Comparison of ENCODE assay signal across 24 mouse cellular contexts in the genomic region with DNA sequence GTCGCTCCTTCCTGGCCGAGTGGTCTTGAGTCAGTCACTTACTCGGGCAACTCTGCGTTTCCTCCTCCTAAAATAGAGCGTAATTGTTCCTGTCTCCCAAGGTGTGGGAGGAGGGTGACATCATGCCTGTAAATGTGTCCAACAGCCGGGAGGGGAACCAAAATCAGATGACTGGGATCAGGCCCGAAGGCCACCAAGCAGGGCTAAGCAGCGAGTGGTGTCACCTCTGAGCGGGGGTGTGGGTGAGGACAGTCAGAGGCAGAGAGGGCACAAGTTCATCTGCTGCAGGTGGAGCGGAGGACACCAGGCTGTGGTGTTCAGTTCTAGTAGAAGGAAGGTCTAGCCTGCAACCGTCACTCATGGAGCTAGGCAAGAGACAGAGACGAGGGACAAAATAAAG. TPM values are rescaled to one million over a fixed set of nuclear protein-coding genes. Genes with fewer than 3 reads are reported as not detected.
DNase-seq lines count a peak whose midpoint lies in the region; ATAC-seq and TF ChIP-seq lines count a peak whose summit lies in the region.
"Had no signal": no experiment of that assay in that cellular context is flagged by ENCODE, and none has a peak within 500 bp of the region (broad histone marks: within the 10 kb centered on the region; RNA-seq: fewer than 3 reads in every experiment).

No protein-coding gene starts in this region.

- H3K9ac ChIP-seq in heart, postnatal 0 days (replicated peaks; ENCODE audit: low read depth, low read length): no peak overlapping the region
- H3K9ac ChIP-seq: embryonic facial prominence, embryonic 12.5 days; forebrain, embryonic 12.5 days had no signal

- no peaks in the 10 kb centered on the region for H3K9me3 ChIP-seq in heart, postnatal 0 days (replicated peaks; ENCODE audit: control insufficient read depth, low read length)
- H3K9me3 ChIP-seq: embryonic facial prominence, embryonic 10.5 days; embryonic facial prominence, embryonic 12.5 days; forebrain, embryonic 10.5 days; forebrain, embryonic 12.5 days had no signal

- no peak for TF ChIP-seq EP300 in heart, postnatal 0 days (IDR thresholded peaks at IDR 0.05; ENCODE audit: low read depth)

- H3K4me2 ChIP-seq in heart, postnatal 0 days (ENCODE audit: low read depth, low read length): no peak overlapping the region
- H3K4me2 ChIP-seq: embryonic facial prominence, embryonic 12.5 days; forebrain, embryonic 12.5 days had no signal

- no peaks in the 10 kb centered on the region for H3K36me3 ChIP-seq in heart, postnatal 0 days (replicated peaks; ENCODE audit: control insufficient read depth, insufficient read depth, low read length)
- H3K36me3 ChIP-seq: embryonic facial prominence, embryonic 10.5 days; embryonic facial prominence, embryonic 12.5 days; forebrain, embryonic 10.5 days; forebrain, embryonic 12.5 days; G1E had no signal

- no peaks in the 10 kb centered on the region for H3K27me3 ChIP-seq in heart, postnatal 0 days (ENCODE audit: control insufficient read depth, insufficient read depth, low read length)
- H3K27me3 ChIP-seq: forebrain, embryonic 12.5 days; Patski had no signal

- 65% methylated on average over 12 of the region's 12 CpGs for WGBS in heart, postnatal 0 days

- DNase-seq in heart, postnatal 0 days (ENCODE audit: low spot score): no peak
- DNase-seq in heart, adult 9 months (ENCODE audit: low spot score in 2 of 2): no peak
- DNase-seq in fat pad, adult 2 months (ENCODE audit: extremely low read depth, low read depth, low spot score): peak; percentile 28
- DNase-seq in testis, postnatal 14 days (ENCODE audit: low spot score): peak; percentile 61
- no peak for DNase-seq in spleen, postnatal 36 days (ENCODE audit: low spot score in 2 of 2)
- DNase-seq: adrenal gland, adult 8-10 months; adrenal gland, postnatal 14 days; adrenal gland, postnatal 36 days; B cell, adult 2 months; cerebellum, adult 11-12 months; cerebellum, adult 2 months; cerebellum, adult 9-10 months; cerebellum, postnatal 10 days; cerebellum, postnatal 25 days had no signal

- peak; percentile 24; the same call in 1 of the 2 replicates for ATAC-seq in heart, postnatal 0 days (ENCODE audit: insufficient read depth, low read depth)
- ATAC-seq: activated CD4-positive, CD25-positive, alpha-beta regulatory T cell, adult 4 months; CD4-positive, CD25-positive, alpha-beta regulatory T cell, adult 4 months; forebrain, embryonic 14.5 days; forebrain, embryonic 16.5 days; Patski had no signal

- no peak for TF ChIP-seq CTCF in heart, postnatal 0 days (IDR thresholded peaks at IDR 0.05; ENCODE audit: low read depth)

- H3K4me1 ChIP-seq in heart, postnatal 0 days (ENCODE audit: control insufficient read depth, insufficient read depth): no peaks in the 10 kb centered on the region
- H3K4me1 ChIP-seq: embryonic facial prominence, embryonic 12.5 days had no signal

- H3K4me3 ChIP-seq in heart, postnatal 0 days (ENCODE audit: low read depth, low read length): no peak overlapping the region
- H3K4me3 ChIP-seq: embryonic facial prominence, embryonic 10.5 days; embryonic facial prominence, embryonic 12.5 days; forebrain, embryonic 10.5 days; forebrain, embryonic 12.5 days had no signal

- no peak overlapping the region for H3K27ac ChIP-seq in heart, postnatal 0 days (ENCODE audit: low read depth)
- H3K27ac ChIP-seq: embryonic facial prominence, embryonic 10.5 days; embryonic facial prominence, embryonic 12.5 days; forebrain, embryonic 10.5 days; forebrain, embryonic 12.5 days had no signal

RNA-seq across cellular contexts. Expression of gene Pard6b, which starts 17.1 kb away (rescaled TPM):
- total RNA-seq in heart, postnatal 0 days (2014; rRNA removed; ENCODE audit: low replicate concordance): 4.4 and 6.5 TPM in 2 replicates
- 3.3 and 3.5 TPM in 2 replicates for polyA plus RNA-seq in heart, postnatal 0 days (2015; fragmentation: Nextera tagmentation; extraction: Ambion mirVana)

RNA-seq across cellular contexts. Expression of gene Ripor3, which starts 53.3 kb away (rescaled TPM):
- total RNA-seq in heart, postnatal 0 days (2014; rRNA removed; ENCODE audit: low replicate concordance): 1.2 and 1.9 TPM in 2 replicates
- polyA plus RNA-seq in heart, postnatal 0 days (2015; fragmentation: Nextera tagmentation; extraction: Ambion mirVana): 0.29 and 0.36 TPM in 2 replicates

Comparison
In these comparisons a context has a peak if more than half of its experiments do, and no peak if none do; other contexts are left out.
1. DNase-seq: peak in fat pad, adult 2 months (single experiment) and testis, postnatal 14 days (single experiment); none in heart, postnatal 0 days (single experiment), heart, adult 9 months (0 of 2) and spleen, postnatal 36 days (0 of 2).